Mouse (Mus musculus) forebrain, embryonic 12.5 days (tissue): ENCODE measurements around the gene Gfpt1. TPM values are rescaled to one million over a fixed set of nuclear protein-coding genes. Genes with fewer than 3 reads are reported as not detected.

Experiments
- ATAC-seq: fragments of 200-750 bp; cut with Nextera tagmentation; 2 replicates; pipeline ENCODE4 v1.8.0; 2017; ENCODE audit warnings: moderate TSS enrichment; ENCODE audit not compliant: low FRiP score
- H3K27ac ChIP-seq: fragments of 300-500 bp; sonication (generic); 2 replicates; pipeline ENCODE4 v1.5.1; 2016; ENCODE audit warnings: mild to moderate bottlenecking
- H3K27me3 ChIP-seq: fragments of 300-500 bp; sonication (generic); 2 replicates; pipeline ENCODE4 v1.6.1; 2016; ENCODE audit warnings: mild to moderate bottlenecking
- H3K36me3 ChIP-seq: fragments of 300-500 bp; sonication (generic); replicated peaks from 2 replicates; pipeline ENCODE4 v1.6.1; 2016; ENCODE audit warnings: mild to moderate bottlenecking
- H3K4me1 ChIP-seq: fragments of 300-500 bp; sonication (generic); 2 replicates; pipeline ENCODE4 v1.6.1; 2016
- H3K4me2 ChIP-seq: fragments of 300-500 bp; sonication (generic); 2 replicates; pipeline ENCODE4 v1.6.1; 2016; ENCODE audit warnings: mild to moderate bottlenecking, moderate library complexity
- H3K4me3 ChIP-seq: fragments of 300-500 bp; sonication (generic); replicated peaks from 2 replicates; pipeline ENCODE4 v1.5.1; 2016; ENCODE audit warnings: mild to moderate bottlenecking
- H3K9ac ChIP-seq: fragments of 300-500 bp; sonication (generic); 2 replicates; pipeline ENCODE4 v1.6.1; 2016; ENCODE audit warnings: mild to moderate bottlenecking
- H3K9me3 ChIP-seq: fragments of 300-500 bp; sonication (generic); 2 replicates; pipeline ENCODE4 v1.6.1; 2016
- WGBS: fragments of 180-500 bp; shearing (Covaris S2); methylation state at CpG from one replicate; pipeline ENCODE4 v1.1.7; 2016; 5-methylcytosine and 5-hydroxymethylcytosine counted together
- polyA plus RNA-seq: library from polyadenylated mRNA; unstranded; fragments of >200 nt; fragmentation: Nextera tagmentation; extraction: Ambion mirVana; gene quantifications from 2 replicates; pipeline ENCODE4 v1.2.1, GENCODE M21; 2016

Gene Gfpt1
- polyA plus RNA-seq, 1 experiment from 2014 or later = 18.7 TPM

DNA sequence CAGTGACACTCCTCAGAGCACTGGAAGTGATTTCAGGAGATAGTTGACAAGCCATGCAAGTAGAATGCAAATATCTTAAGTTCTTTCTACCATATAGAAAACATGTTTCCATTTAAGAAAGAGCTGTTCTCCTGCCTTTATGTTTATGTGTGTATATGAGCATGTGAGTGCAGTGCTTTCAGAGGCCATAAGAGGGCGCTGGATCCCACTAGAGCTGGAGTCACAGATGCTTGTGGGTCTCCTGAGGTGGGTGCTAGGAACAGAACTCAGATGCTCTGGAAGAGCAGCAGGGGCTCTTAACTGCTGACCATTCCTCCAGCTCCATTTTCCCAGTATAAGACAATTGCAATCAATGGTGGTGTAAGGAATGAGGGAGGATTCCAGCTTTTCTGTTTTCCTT is 88.4 kb downstream of the Gfpt1 start:
- H3K4me3 ChIP-seq = no peak overlapping the region
- no peak overlapping the region for H3K27ac ChIP-seq
- H3K9me3 ChIP-seq = no peaks in the 10 kb centered on the region
- H3K9ac ChIP-seq = no peak overlapping the region
- no peak overlapping the region for H3K4me2 ChIP-seq
- 72% methylated on average over 1 of the region's 1 CpGs for WGBS
- ATAC-seq = no peak
- peaks cover 5% of the 10 kb centered on the region; the same call in 1 of the 2 replicates for H3K36me3 ChIP-seq
- H3K4me1 ChIP-seq = no peaks in the 10 kb centered on the region
- H3K27me3 ChIP-seq = no peaks in the 10 kb centered on the region

- peaks cover 13% of the 10 kb centered on the region; the same call in 1 of the 2 replicates for H3K36me3 ChIP-seq
- 92% methylated on average over 3 of the region's 3 CpGs for WGBS
- H3K9me3 ChIP-seq = no peaks in the 10 kb centered on the region
- no peaks in the 10 kb centered on the region for H3K27me3 ChIP-seq
- no peak overlapping the region for H3K9ac ChIP-seq
- H3K4me1 ChIP-seq = no peaks in the 10 kb centered on the region
- no peak overlapping the region for H3K4me3 ChIP-seq
- no peak for ATAC-seq
- no peak overlapping the region for H3K4me2 ChIP-seq
- H3K27ac ChIP-seq = no peak overlapping the region
Measured at GRCm38 (mm10) chr6:87133520-87133919, 90.9 kb downstream of the Gfpt1 start.

- H3K27me3 ChIP-seq = no peaks in the 10 kb centered on the region
- H3K27ac ChIP-seq = no peak overlapping the region
- 75% methylated on average over 12 of the region's 12 CpGs for WGBS
- H3K36me3 ChIP-seq = peaks cover 13% of the 10 kb centered on the region; the same call in 1 of the 2 replicates
- H3K4me2 ChIP-seq = no peak overlapping the region
- H3K4me1 ChIP-seq = no peaks in the 10 kb centered on the region
- no peak overlapping the region for H3K9ac ChIP-seq
- H3K4me3 ChIP-seq = no peak overlapping the region
- no peaks in the 10 kb centered on the region for H3K9me3 ChIP-seq
- no peak for ATAC-seq
Measured at GRCm38 (mm10) chr6:87133966-87134546, 91.4 kb downstream of the Gfpt1 start.

- no peak overlapping the region for H3K4me2 ChIP-seq
- no peaks in the 10 kb centered on the region for H3K9me3 ChIP-seq
- no peak overlapping the region for H3K9ac ChIP-seq
- H3K4me3 ChIP-seq = no peak overlapping the region
- peaks cover 13% of the 10 kb centered on the region; the same call in 1 of the 2 replicates for H3K36me3 ChIP-seq
- H3K27ac ChIP-seq = no peak overlapping the region
- no peaks in the 10 kb centered on the region for H3K27me3 ChIP-seq
- no peaks in the 10 kb centered on the region for H3K4me1 ChIP-seq
- 93% methylated on average over 5 of the region's 5 CpGs for WGBS
- ATAC-seq = no peak
Measured at GRCm38 (mm10) chr6:87138479-87138878, 95.8 kb downstream of the Gfpt1 start.

GRCm38 (mm10) chr6:87139796-87140553 is 97.3 kb downstream of the Gfpt1 start:
- H3K36me3 ChIP-seq = peaks cover 13% of the 10 kb centered on the region; the same call in 1 of the 2 replicates
- no peak overlapping the region for H3K27ac ChIP-seq
- WGBS = 76% methylated on average over 12 of the region's 12 CpGs
- H3K27me3 ChIP-seq = no peaks in the 10 kb centered on the region
- H3K4me2 ChIP-seq = no peak overlapping the region
- H3K4me3 ChIP-seq = no peak overlapping the region
- H3K9me3 ChIP-seq = no peaks in the 10 kb centered on the region
- no peak overlapping the region for H3K9ac ChIP-seq
- ATAC-seq = no peak
- no peaks in the 10 kb centered on the region for H3K4me1 ChIP-seq

Other genes with a start within 250 kb of the Gfpt1 start
- 4.1 and 6.1 TPM in 2 replicates for gene Anxa4, start 249.3 kb upstream of the Gfpt1 start, polyA plus RNA-seq
- gene Aak1, start 193.3 kb upstream of the Gfpt1 start, polyA plus RNA-seq = 29.7 and 32.9 TPM in 2 replicates
- 83.3 and 86.4 TPM in 2 replicates for gene Nfu1, start 33.6 kb upstream of the Gfpt1 start, polyA plus RNA-seq
- gene D6Ertd527e, start 61.9 kb downstream of the Gfpt1 start, polyA plus RNA-seq = 0.19 TPM in 1 of 2 replicates, not detected in the other